9 mouse cellular contexts compared by ENCODE assay signal in the genomic region with DNA sequence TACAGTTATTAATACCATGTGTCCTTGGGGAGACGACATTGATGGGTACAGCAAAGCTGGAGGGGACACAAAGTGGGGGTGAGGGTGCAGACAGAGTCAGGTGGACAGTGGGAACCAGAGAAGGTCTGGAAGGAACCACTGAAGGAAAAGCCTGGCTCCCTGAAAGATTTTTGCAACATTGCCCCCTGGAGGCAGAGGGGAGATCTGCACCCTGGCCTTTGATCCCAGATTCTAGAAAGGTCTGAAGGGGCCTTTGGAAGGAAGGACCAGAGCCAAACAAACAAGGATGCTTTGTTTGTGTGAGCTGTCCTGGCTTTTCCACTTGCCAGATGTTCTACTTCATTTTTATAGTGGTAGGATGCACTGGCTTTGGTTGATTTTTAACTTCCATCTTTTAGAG. TPM values are rescaled to one million over a fixed set of nuclear protein-coding genes. Genes with fewer than 3 reads are reported as not detected.
DNase-seq lines count a peak whose midpoint lies in the region.
"Had no signal": no experiment of that assay in that cellular context is flagged by ENCODE, and none has a peak within 500 bp of the region (broad histone marks: within the 10 kb centered on the region; RNA-seq: fewer than 3 reads in every experiment).

No protein-coding gene starts in this region.

- peak; percentile 71 to 72 for DNase-seq in adrenal gland, adult 18-20 months (ENCODE audit: low spot score in 2 of 2)
- DNase-seq in adrenal gland, postnatal 4 days (ENCODE audit: low spot score in 2 of 2), result no peak
- DNase-seq in ovary, postnatal 36 days (ENCODE audit: low spot score), result peak; percentile 60
- no peak for DNase-seq in ovary, postnatal 10 days (ENCODE audit: low spot score)
- DNase-seq in cerebellum, postnatal 10 days, result peak; percentile 82 to 85
- DNase-seq in heart, postnatal 36 days, result peak; percentile 80 to 84
- peak; percentile 58 to 60 for DNase-seq in lung, adult 18-20 months
- DNase-seq in spleen, postnatal 4 days (ENCODE audit: low spot score in 2 of 2), result peak; percentile 42 to 74

- intact Hi-C loops in heart, postnatal 36 days (cut with DNase I), result loop anchor here (1.0 to 5.0 kb wide), 5 partner anchors 42 to 167 kb away; no protein-coding TSS in a partner anchor

RNA-seq across cellular contexts. Expression of gene Slco2b1, which starts 0.7 kb away (rescaled TPM):
- total RNA-seq in adrenal gland, adult 18-20 months (2021), result 10 to 100 TPM; 21.0 to 25.3 TPM
- total RNA-seq in adrenal gland, postnatal 4 days (2021), result 10 to 100 TPM; 14.6 to 15.3 TPM
- total RNA-seq in heart, postnatal 36 days (2021), result 10 to 100 TPM in 1 of 2 experiments, 1 to 10 TPM in 1; 9.0 to 12.0 TPM

RNA-seq across cellular contexts. Expression of gene Olfr520, which starts 19.6 kb away (rescaled TPM):
- under 1 TPM in 1 of 2 experiments, not detected in 1; 0.42 TPM for total RNA-seq in adrenal gland, adult 18-20 months (2021)
- not detected for total RNA-seq in adrenal gland, postnatal 4 days (2021)
- total RNA-seq in heart, postnatal 36 days (2021), result under 1 TPM in 1 of 2 experiments, not detected in 1; 0.22 TPM

RNA-seq across cellular contexts. Expression of gene Olfr521, which starts 52.8 kb away (rescaled TPM):
- total RNA-seq in adrenal gland, adult 18-20 months (2021), result not detected
- total RNA-seq in adrenal gland, postnatal 4 days (2021), result not detected
- not detected for total RNA-seq in heart, postnatal 36 days (2021)
- total RNA-seq: layer of hippocampus, adult 8-10 months had no signal

Comparison
In these comparisons a context has a peak if more than half of its experiments do, and no peak if none do; other contexts are left out.
1. DNase-seq: peak in adrenal gland, adult 18-20 months (2 of 2), ovary, postnatal 36 days (single experiment), cerebellum, postnatal 10 days (2 of 2), heart, postnatal 36 days (2 of 2), lung, adult 18-20 months (2 of 2) and spleen, postnatal 4 days (2 of 2); none in adrenal gland, postnatal 4 days (0 of 2) and ovary, postnatal 10 days (single experiment).